Mouse (Mus musculus) CH12.LX (cell line): ENCODE data around the gene Dapk1.

Experiments
- CTCF ChIP-seq, 2 experiments: IDR thresholded peaks in 1 of 2; conservative IDR thresholded peaks in 1 of 2; 2 replicates each; pipeline ENCODE4 v1.5.1; 2011 to 2012; ENCODE audit warnings: low read depth in 2 of 2, low read length in 2 of 2, improper control_type of control experiment in 1 of 2, inconsistent platforms in 1 of 2, mild to moderate bottlenecking in 1 of 2, moderate library complexity in 1 of 2
- HCFC1 ChIP-seq: IDR thresholded peaks from 2 replicates; pipeline ENCODE4 v1.6.1; 2012; ENCODE audit warnings: low read depth, mild to moderate bottlenecking, inconsistent platforms, low read length, improper control_type of control experiment

- no peak for TF ChIP-seq CTCF (conservative IDR thresholded peaks at IDR 0.05 in 1 of 2, IDR thresholded peaks at IDR 0.05 in 1 of 2; ENCODE audit: low read depth in 2 of 2, low read length in 2 of 2)
- no peak for TF ChIP-seq HCFC1
Measured at GRCm38 (mm10) chr13:60812768-60813167, 211.0 kb downstream of the Dapk1 start.
